Mouse (Mus musculus) WW6 (cell line): Measurements from ENCODE around the gene Col4a1.

ENCODE experiments used
- DNase-seq: peaks from one replicate; pipeline ENCODE4 v3.0.0-alpha.2; 2013; ENCODE audit warnings: low read depth, low spot score

The Col4a1 gene

DNA sequence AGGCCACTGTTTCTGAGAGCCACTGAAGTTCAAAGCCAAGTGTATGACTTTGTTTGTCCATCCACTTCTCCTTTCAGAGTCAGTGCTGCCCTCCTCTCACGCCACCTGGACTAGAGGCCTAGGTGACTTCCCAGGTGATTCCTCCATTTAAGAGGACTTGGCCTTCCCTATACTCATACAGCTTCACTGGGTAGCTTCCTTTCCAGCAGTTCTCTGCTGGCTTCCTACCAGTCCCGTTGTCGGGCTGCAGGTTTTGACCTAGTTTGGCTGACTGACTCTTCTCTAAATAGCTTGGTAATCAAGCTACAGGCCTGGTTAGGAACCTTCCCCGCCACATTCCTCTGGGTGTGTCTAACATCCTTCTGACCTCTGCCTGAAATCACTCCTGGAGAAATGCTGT, 18.9 kb upstream of the Col4a1 start:
- DNase-seq, result no peak

DNA sequence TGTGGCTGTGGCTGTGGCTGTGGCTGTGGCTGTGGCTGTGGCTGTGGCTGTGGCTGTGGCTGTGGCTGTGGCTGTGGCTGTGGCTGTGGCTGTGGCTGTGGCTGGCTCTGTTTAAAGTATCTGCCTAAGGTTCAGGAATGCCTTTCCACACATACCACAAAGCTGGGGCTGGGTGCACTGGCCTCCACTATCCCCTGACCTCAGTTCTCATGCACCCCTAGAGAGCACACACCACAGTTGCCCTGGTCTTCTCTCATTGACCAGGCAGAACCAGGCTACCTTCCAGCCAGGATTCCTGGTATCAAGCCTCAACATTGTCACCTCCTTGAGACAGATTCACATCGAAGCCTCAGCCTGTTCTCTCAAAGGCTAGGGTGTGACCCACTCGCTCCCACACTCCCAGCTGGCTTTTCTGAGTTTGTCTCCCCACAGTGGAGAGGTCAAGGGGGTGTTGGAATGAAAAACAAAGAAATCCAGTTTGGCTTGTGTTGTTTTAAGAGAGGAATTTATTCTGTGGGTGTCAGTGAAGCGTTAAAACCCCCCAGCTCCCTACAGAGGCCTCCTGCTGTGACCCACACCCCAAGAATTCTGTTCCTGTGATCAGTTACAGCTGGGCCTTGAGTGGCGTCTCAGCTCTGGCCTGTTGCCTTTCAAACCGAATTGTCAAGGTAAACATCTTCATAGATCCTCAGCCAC, 15.2 kb upstream of the Col4a1 start:
- no peak for DNase-seq

DNA sequence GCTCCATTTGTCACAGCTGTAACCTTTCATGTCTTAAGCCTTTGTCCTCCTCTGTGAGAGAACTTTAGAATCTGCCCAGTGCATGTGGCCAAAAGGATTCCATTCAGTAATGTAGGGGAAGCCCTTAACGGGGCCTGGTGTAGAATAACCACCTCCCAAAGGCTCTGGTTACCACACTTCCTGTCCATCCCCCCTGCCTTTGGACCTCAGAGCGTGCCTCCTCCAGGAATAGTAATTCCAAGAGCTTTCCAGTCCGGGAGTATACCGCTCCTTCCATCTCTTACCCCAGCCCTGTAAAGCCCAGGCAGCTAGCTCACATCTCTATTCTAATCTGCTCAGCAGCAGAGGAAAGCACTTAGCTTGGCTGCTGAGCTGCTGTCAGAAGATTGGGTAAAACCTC, 14.7 kb upstream of the Col4a1 start:
- no peak for DNase-seq

DNA sequence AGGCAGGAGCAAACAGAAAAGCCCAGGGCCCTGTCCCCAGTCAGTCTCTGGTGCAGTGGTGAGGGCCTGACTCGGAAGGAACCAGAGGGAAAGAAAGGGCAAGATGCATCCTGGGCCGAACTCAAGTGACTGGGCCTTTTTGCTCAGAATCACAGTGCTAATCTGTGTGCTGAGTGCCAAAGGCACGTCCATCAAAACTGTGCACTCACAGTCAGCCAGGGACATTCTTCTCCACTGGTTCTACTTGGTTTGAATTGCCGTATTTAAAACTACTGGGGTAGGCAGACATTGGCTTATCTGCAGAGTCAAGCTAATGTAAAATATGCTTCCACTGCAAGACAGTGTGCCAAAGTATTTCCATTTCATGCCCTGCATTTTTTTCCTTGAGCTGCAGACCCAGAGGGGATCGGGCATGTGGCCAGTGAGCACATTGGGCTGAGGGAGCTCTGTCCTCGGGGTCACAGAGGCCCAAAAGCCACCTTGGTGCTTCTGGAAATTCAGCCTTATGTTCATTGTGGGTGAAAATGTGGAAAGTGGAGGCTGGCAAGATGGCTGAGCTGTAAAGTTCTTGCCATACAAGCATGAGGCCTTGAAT, 12.3 kb upstream of the Col4a1 start:
- no peak for DNase-seq

DNA sequence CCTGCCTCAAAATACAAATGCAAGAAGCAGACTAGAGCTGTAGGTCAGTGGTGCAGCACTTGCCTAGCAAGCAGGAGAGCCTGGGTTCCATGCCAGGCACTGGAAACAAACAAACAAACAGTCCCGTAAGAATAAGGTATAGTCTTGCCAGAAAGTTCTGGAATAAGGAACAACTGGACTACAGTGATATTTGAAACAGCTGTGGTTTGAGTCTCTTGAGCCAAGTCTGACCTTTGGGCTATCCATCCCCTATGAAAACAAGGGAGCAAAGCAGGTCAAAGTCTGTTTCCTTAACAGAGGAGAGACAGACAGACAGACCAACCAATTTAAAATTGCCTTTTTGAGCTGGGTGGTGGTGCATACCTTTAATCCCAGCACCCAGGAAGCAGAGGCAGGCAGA, 11.1 kb upstream of the Col4a1 start:
- no peak for DNase-seq

DNA sequence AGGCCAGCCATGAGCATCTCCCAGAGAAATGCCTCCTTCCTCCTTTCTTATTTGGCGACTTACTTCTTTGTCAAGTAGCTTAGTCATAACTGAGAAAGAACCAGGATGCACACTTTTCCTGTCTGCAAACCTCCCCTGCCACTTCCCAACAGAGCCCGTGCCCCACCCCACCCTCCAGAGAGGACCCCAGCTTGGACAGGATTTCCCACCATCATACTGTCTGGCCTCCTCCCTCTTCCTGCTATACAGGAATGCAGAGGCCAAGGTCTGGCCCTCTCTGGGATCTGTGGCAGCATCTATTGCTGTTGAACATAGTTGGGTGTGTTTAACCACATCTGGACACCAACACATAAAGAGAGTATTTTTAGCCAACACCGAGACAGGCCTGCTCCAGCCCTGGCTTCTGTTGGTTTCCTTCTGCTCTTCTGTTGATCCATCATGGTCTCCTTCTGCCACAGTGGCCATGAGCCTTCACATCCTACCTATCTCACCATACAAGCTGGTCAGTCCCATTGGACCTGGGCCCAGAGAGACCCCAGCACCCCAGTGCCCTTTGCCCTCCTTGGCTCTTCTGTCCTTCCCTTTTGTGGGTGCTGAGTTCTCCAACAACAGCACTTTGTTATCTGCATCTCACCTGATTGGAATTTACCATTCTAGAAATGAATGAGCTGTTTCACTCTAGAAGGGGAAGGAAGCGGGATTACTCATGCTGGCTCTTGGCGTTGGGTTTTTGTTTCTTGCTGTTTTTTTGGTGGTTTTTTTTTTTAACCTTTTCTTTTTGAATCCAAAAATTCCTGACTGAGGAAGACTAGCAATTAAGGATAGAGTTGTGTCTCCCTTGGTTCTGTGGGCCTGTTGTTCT, 10.3 kb upstream of the Col4a1 start:
- no peak for DNase-seq

DNA sequence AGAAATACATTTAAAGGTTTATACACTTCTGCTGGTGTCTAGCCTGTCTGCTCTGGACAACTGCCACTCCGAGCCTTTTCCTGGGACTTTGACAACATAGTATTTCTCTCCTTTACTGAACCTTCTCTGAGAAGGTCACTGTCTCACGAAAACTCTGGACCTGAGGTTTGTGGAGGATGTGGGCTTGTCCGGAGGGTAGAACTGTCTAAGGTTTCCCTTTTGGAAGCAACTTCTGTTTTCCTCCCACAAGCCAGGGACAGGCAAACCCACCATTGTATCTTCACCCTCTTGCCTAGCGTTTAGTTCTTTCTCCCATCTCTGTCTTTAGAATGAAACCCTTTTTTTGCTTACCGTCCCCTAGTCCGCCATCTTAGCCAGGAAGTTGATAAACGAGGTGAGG, 9.2 kb upstream of the Col4a1 start:
- no peak for DNase-seq

DNA sequence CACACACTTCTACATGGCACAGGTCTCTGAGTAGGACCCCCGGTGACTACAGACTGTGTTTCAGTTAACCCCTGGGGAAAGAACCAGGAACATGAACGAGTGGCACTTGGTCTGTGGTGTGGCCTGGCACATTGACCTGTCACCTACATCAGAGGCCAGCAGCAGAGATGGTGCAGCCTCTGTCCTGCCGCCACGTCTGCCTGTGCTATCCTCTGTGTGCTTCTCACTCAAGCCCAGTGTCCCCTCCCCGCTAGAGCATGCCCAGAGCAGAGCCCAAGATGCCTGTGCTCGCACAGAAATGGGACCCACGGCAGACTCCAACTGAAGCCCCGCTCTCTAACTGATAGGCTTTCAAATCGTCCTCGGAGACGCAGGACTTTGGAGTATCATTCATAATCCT, 6.8 kb upstream of the Col4a1 start:
- no peak for DNase-seq

DNA sequence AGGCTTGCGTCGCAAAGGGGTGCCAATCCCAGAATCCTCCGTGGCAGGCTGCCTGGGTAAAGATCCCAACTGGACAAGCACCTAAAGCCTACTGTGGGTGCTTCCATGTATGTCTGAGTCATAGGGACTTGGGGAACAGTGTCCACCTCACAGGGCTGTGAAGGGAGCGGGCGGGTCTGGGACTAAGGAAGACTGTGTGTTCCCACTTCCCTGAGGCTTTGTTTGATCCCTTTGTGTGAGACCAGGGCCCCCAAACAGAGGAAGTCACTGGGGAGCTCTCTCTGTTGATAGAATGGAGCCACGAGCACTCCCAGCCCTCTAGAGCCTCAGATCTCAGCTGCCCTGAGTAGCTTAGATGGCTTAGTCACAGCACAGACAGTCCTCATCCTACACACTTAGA, 3.5 kb upstream of the Col4a1 start:
- no peak for DNase-seq

DNA sequence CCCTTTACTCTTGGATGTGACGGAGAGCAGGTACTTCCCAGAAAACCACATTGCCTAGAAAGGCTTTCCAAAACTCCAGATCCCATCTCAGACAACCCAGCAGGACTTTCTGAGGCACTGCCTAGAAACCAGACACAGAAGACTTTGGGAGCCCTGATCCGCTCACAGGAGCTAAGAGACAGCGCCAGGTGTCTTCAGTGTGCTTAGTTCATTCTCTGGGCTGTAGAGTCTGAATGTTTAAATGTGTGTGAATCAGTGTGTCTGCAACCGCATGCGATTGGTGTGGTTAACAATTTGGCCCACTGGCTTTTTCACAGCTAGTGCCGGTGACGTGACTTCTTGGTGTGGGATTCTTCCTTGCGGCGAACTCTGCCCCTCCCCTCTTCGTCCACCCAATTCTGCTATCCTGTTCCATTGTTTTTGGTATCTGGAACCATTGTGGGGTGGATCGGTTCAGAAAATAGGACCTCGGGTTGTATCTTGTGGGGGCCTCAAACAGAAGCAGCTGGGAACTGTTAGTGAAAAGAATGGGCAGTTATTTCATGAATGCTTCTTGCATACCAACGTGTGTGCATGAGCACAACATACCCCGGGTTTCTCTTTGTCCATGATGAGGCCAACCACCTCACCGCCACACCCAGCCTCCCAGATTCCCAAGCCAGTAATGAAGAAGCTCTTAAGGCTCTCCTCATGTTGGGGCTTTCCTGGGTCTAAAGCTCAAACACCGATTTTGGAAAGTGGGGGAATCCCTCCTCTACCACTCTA, 2.7 kb upstream of the Col4a1 start:
- no peak for DNase-seq

DNA sequence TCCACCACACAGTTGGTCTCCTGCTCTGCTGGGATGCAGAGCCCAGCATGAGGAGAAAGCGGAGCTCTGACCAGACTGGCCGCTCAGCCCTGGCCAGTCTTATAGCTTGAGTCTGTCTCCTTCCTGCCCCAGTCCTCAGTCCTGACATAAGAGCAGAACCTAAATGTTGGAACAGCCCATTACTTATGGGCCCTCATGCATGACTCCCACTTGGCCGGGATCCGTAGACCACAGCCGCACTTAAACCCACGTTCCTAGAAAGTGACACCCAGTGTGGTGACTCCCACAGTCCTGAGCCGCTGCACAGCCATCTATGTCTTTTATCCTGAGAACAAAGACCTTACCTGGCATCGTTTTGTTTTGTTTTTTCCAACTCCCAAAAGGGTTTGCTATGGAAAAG, 2.0 kb upstream of the Col4a1 start:
- DNase-seq, result no peak

DNA sequence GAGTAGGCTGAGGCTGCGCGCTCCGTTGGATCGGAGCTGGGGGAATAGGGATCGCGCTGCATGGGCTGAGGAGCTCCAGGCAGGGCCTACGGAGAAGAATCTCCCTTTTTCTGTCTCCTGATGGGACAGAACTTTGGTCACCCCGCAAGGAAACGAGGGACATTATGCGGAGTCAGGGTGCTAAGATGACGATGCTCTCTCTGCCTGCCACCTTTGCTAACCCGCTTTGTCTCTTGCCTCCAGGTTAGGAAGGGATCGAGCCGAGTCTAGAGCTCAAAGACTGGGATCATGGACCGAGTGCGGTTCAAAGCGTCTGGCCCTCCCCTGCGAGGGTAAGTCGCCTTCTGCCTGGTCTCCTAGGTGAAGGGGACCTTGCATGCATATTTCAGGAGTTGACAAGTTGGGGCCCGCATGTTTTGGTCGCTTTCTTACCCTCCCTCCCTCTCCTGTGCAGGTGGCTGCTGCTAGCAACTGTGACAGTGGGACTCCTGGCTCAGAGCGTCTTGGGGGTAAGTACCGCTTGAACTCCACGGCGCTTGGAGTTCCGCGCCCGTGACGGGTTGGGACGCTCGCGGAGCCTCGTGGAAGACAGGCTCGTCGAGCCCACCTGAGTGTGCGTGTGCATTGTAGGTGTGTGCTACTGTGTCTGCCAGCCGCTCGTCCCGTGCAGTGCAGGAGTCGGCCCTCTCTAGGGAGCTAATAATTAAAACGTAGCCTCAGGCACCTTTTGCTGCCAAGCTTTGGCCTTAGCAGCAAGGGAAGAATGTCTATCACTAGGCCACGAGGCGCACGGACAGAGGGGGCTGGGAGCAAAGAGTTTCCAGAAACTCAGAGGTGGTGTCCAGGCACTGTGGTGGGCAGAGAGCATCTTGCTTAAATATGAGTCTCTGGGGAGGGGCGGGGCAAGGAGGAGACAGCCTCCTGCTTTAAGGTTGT, 818 bp upstream of the Col4a1 start:
- peak; percentile 28 for DNase-seq

DNA sequence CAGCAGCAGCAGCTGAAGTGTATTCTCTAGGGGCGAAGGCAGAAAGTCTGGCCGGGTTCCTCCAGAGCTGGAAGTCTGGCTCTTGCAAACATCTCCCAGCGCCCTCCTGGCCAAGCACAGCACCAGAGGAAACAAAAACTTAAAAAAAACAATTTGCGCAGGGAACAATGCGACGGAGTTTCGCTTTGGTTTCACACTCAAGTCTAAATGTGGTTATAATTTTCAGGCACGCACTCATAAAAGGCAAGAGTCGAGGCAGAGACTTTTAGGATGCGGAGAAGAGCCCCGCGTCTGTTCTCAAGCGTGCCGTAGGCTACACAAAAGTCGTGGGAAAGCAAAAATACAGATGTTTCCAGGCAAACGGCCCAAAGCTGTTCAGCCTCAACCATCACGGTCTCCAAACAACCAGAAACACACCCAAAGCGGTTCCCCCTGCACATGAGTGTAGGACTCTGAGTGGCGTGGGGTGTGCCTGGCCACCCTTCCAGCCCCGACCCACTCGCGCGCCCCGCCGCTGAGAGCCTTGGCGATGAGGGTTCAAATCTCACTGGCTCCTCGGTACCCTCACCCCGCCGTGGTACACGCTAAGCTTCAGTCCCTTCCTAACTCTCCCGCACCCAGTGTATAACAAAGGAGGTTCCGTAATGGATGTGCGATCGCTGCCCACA, 811 bp downstream of the Col4a1 start:
- DNase-seq, result no peak

DNA sequence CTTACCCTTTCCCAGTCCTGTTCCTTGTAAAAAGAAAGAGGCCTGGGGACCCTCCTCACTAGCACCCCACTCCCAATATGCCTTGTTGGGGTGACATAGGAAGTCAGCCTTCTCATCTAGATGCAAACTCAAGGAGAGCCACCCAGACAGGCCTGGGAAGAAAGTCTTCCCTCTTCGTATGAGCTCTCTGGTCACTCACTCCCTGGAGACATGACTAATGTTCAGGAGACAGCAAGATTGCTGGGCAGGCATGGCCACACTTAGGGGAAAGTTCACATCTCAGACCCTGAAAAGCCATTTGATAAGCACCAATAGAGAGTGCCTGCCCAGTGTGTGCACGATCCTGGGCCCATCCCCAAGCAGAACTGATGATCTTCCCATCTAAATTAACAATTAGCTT, 2.6 kb downstream of the Col4a1 start:
- no peak for DNase-seq

DNA sequence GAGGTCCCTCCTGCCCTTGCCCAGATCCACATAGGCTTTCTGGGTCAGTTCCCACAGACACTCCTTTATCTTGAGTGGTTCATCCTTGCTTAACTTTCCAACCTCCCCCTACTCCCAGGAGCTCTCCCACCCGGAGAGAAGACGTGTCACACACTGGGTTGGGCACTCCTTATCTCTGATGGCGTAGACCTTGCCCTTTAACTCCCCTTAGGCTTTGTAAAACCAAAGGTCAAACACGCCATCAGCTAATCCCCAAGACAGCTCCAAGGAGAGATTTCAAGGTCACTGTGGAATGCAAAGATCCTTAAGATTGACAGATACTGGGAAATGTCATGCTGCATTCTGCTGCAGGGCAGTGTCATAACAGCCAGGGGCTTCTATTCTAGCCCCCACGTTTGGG, 3.4 kb downstream of the Col4a1 start:
- no peak for DNase-seq

DNA sequence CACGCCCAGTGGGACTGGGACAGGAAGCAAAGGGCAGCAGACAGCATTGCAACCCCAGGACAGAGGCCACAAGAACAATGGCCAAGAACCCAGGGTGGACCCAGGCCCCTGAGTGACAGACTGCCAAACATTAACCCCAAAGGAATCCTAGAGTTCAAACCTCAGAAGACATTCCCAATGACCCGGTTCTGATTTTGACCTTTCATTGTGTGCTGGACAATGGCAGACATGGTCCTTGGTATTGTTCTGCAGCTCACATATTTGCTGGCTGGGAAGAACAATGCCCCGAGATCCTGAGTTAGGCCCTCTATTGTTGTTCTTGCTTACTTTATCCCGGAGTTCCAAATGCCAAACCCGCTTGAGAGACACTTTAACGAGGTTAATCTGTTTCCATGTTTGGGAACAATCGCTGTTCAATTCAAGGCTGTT, 4.0 kb downstream of the Col4a1 start:
- DNase-seq, result no peak

DNA sequence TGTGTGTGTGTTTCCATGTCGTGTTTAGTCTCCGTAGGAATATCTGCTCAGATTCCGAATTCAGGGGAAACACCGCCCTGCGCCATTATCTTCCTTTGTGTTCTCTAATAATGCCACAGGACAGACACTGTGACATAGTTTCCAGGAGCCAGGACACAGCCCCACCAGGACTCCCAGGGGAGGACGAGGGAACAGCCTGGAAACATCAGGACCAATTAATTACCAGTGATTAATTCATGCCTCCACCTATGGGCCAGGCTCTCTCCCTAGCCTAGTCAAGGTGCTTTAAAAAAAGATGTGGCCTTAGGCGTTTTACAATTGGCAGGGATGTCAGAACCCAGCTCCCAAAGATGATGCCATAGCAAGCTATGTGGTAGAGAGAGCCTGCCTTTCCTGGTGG, 5.2 kb downstream of the Col4a1 start:
- no peak for DNase-seq

DNA sequence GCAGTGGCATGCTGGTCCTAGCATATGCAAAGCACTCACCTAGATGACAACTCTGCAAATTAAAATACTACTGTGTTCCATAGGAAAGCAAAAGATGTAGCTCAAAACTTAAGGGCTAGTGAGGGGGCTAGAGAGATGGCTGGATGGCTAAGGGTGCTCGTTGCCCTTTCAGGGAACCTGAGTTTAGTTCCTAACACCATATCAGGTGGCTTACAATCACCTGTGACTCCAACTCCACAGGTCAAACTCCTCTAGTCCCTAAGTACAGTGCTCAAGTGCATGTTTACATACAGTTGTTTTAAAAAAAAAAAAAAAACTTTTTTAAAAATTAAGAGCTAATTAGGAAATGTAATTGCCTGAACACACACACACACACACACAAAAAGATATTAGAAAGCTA, 7.1 kb downstream of the Col4a1 start:
- no peak for DNase-seq

DNA sequence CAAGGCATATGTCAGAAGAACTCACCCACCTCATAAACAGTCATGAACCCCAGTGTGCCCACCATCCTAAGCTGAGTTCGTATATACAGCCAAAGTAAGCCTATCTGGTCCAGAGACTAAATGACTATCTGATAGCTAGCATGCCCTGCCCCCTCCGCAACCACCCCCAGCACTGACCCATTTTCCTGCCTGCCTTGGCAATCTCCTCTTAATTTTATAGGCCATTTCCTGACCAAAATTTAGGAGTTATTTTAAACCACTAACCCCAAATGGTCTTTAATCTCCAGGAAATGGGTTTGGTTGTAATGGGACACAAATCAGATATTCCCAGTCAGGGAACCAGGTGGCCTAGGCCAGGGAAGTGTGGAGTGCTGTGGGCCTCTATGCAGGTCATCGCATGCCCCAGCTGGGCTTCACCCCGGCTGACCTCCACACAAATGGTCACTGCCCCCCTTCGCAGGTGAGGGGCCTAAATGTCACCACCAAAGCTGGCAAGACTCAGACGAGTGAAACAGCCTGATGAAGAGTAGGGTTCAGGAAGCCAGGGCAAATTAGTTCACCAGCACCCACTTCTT, 8.5 kb downstream of the Col4a1 start:
- DNase-seq, result no peak

DNA sequence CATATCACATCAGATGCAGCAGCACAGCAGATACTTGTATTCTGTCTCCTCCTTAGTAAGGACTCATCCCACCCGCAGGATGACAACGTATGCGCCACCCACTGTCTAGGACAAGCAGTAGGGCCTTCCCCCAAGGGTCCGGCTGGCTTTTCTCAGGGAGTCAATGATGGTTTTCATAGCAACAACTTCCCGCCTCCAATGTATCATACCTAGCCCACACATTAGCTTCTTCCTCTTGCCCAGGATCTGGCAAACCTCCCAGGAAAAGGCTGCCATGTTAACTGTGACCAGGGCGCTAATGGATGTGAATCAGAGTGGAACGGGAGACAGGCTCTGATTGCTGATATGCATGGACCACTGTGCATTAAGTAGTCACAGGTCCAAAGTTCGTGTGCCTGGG, 12.2 kb downstream of the Col4a1 start:
- no peak for DNase-seq
